Mouse (Mus musculus): Measurements from ENCODE around the gene Tet3.

DNA sequence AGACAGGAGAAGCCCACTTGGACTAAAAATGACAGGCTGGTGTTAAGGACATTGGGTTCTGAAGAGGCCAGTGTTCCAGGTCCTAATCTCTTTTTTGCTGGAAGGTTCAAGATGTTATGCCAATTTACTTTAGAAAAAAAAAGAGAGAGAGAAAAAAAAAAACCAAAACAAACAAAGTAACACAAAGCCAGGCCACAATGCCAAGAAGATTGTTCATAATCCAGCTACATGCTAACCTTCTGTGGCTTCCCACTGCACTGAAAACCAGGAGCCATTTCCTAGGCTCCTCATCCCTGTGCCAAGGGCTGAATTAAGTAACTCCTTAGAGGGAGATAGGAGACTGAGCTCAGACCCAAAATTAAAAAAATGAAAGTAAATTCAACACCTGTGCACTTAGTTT lies 143.6 kb downstream of the Tet3 start:
- no peak for TF ChIP-seq CTCF (IDR thresholded peaks at IDR 0.05; ENCODE audit: extremely low read depth, insufficient read depth, insufficient read length, insufficient replicate concordance)
- no peak for TF ChIP-seq POLR2A (IDR thresholded peaks at IDR 0.05; ENCODE audit: low read depth, low read length)
